Mouse (Mus musculus) MEL (cell line): ENCODE measurements around the gene Brca2. TPM values are rescaled to one million over a fixed set of nuclear protein-coding genes. Genes with fewer than 3 reads are reported as not detected.
A peak's percentile ranks its signal among the peaks of the same experiment; 100 is the strongest.

Source experiments
- DNase-seq: peaks from one replicate; pipeline ENCODE4 v3.0.0; 2011; ENCODE audit warnings: low read depth, low spot score
- H3K27ac ChIP-seq: 2 replicates; pipeline ENCODE4 v1.5.1; 2012; ENCODE audit warnings: low read depth, mild to moderate bottlenecking, control low read depth, low read length, moderate library complexity; ENCODE audit not compliant: control insufficient read depth
- H3K27me3 ChIP-seq, 2 experiments: fragments of 150-350 bp in 1 of 2; sonication (generic) in 1 of 2; 2 replicates each; pipeline ENCODE4 v1.6.1; 2012; ENCODE audit warnings: low read length in 2 of 2, mild to moderate bottlenecking in 2 of 2, improper control_type of control experiment in 1 of 2, moderate library complexity in 1 of 2; ENCODE audit not compliant: insufficient read depth in 2 of 2, control insufficient read depth in 1 of 2
- H3K36me3 ChIP-seq, 2 experiments: 2 replicates each; pipeline ENCODE4 v1.6.1; 2012 to 2014; ENCODE audit warnings: low read length in 2 of 2, improper control_type of control experiment in 1 of 2, inconsistent platforms in 1 of 2, mild to moderate bottlenecking in 1 of 2; ENCODE audit not compliant: insufficient read depth in 2 of 2, control insufficient read depth in 1 of 2
- H3K4me1 ChIP-seq, 2 experiments: fragments of 150-350 bp in 1 of 2; sonication (generic) in 1 of 2; 2 replicates each; pipeline ENCODE4 v1.6.1; 2012; ENCODE audit warnings: low read length in 2 of 2, improper control_type of control experiment in 1 of 2, mild to moderate bottlenecking in 1 of 2; ENCODE audit not compliant: insufficient read depth in 2 of 2, control insufficient read depth in 1 of 2
- H3K4me3 ChIP-seq, 2 experiments: fragments of 150-350 bp in 1 of 2; sonication (generic) in 1 of 2; 2 replicates each; pipeline ENCODE4 v1.5.1; 2012; ENCODE audit warnings: low read depth in 2 of 2, low read length in 2 of 2, mild to moderate bottlenecking in 2 of 2, moderate library complexity in 2 of 2, control low read depth in 1 of 2, improper control_type of control experiment in 1 of 2; ENCODE audit not compliant: control insufficient read depth in 1 of 2, insufficient read depth in 1 of 2
- H3K79me2 ChIP-seq: 2 replicates; pipeline ENCODE4 v1.6.1; 2012; ENCODE audit warnings: mild to moderate bottlenecking, low read length, moderate library complexity; ENCODE audit not compliant: control insufficient read depth, poor library complexity, insufficient read depth
- H3K9ac ChIP-seq: 2 replicates; pipeline ENCODE4 v1.6.1; 2012; ENCODE audit warnings: low read depth, mild to moderate bottlenecking, control low read depth, low read length, moderate library complexity; ENCODE audit not compliant: control insufficient read depth, poor library complexity, severe bottlenecking
- H3K9me3 ChIP-seq: fragments of 150-350 bp; sonication (generic); replicated peaks from 2 replicates; pipeline ENCODE4 v1.6.1; 2012; ENCODE audit warnings: mild to moderate bottlenecking, low read length, improper control_type of control experiment, moderate library complexity; ENCODE audit not compliant: insufficient read depth
- BHLHE40 ChIP-seq: IDR thresholded peaks from 2 replicates; pipeline ENCODE4 v1.6.1; 2012; ENCODE audit warnings: low read depth, mild to moderate bottlenecking, inconsistent platforms, low read length, improper control_type of control experiment, borderline replicate concordance
- CHD2 ChIP-seq: IDR thresholded peaks from 2 replicates; pipeline ENCODE4 v1.6.1; 2011; ENCODE audit warnings: low read length, improper control_type of control experiment
- CTCF ChIP-seq, 3 experiments: IDR thresholded peaks in 2 of 3; conservative IDR thresholded peaks in 1 of 3; 2 replicates each; pipeline ENCODE4 v1.5.1; 2011 to 2012; ENCODE audit warnings: low read length in 3 of 3, low read depth in 2 of 3, mild to moderate bottlenecking in 2 of 3, improper control_type of control experiment in 1 of 3, inconsistent platforms in 1 of 3, mixed read lengths in 1 of 3, moderate library complexity in 1 of 3; ENCODE audit not compliant: control insufficient read depth in 1 of 3, insufficient read depth in 1 of 3, poor library complexity in 1 of 3, severe bottlenecking in 1 of 3
- E2F4 ChIP-seq: IDR thresholded peaks from 2 replicates; pipeline ENCODE4 v1.6.1; 2011; ENCODE audit warnings: low read depth, low read length, improper control_type of control experiment, borderline replicate concordance
- ELF1 ChIP-seq: IDR thresholded peaks from 2 replicates; pipeline ENCODE4 v1.6.1; 2014; ENCODE audit warnings: low read depth, mild to moderate bottlenecking, inconsistent platforms, low read length, improper control_type of control experiment, moderate library complexity
- ETS1 ChIP-seq: IDR thresholded peaks from 2 replicates; pipeline ENCODE4 v1.6.1; 2012; ENCODE audit warnings: low read depth, mild to moderate bottlenecking, inconsistent platforms, low read length, improper control_type of control experiment, moderate library complexity
- GABPA ChIP-seq: IDR thresholded peaks from 2 replicates; pipeline ENCODE4 v1.6.1; 2012; ENCODE audit warnings: low read depth, mild to moderate bottlenecking, inconsistent platforms, low read length, improper control_type of control experiment, moderate library complexity
- HCFC1 ChIP-seq: IDR thresholded peaks from 2 replicates; pipeline ENCODE4 v1.6.1; 2012; ENCODE audit warnings: low read depth, mild to moderate bottlenecking, inconsistent platforms, low read length, improper control_type of control experiment, moderate library complexity
- JUND ChIP-seq: IDR thresholded peaks from 2 replicates; pipeline ENCODE4 v1.6.1; 2011; ENCODE audit warnings: low read depth, mild to moderate bottlenecking, improper control_type of control experiment, low read length
- KAT2A ChIP-seq: conservative IDR thresholded peaks from 2 replicates; pipeline ENCODE4 v1.6.1; 2012; ENCODE audit warnings: low read depth, low read length, improper control_type of control experiment, inconsistent platforms
- MAFK ChIP-seq: IDR thresholded peaks from 2 replicates; pipeline ENCODE4 v1.6.1; 2011; ENCODE audit warnings: low read depth, mild to moderate bottlenecking, low read length, improper control_type of control experiment, borderline replicate concordance
- MAX ChIP-seq: IDR thresholded peaks from 2 replicates; pipeline ENCODE4 v1.6.1; 2011; ENCODE audit warnings: low read length, improper control_type of control experiment
- MAZ ChIP-seq: IDR thresholded peaks from 2 replicates; pipeline ENCODE4 v1.6.1; 2012; ENCODE audit warnings: low read depth, mild to moderate bottlenecking, inconsistent platforms, low read length, improper control_type of control experiment
- MXI1 ChIP-seq: IDR thresholded peaks from 2 replicates; pipeline ENCODE4 v1.6.1; 2011; ENCODE audit warnings: mild to moderate bottlenecking, low read depth, low read length, improper control_type of control experiment
- MYB ChIP-seq: IDR thresholded peaks from 2 replicates; pipeline ENCODE4 v1.6.1; 2011; ENCODE audit warnings: mild to moderate bottlenecking, low read depth, low read length, improper control_type of control experiment
- NELFE ChIP-seq: IDR thresholded peaks from 2 replicates; pipeline ENCODE4 v1.6.1; 2011; ENCODE audit warnings: low read depth, low read length, improper control_type of control experiment
- POLR2AphosphoS2 ChIP-seq: IDR thresholded peaks from 2 replicates; pipeline ENCODE4 v1.6.1; 2011; ENCODE audit warnings: low read length, improper control_type of control experiment
- RAD21 ChIP-seq: IDR thresholded peaks from 2 replicates; pipeline ENCODE4 v1.6.1; 2011; ENCODE audit warnings: mild to moderate bottlenecking, low read depth, low read length, improper control_type of control experiment
- RCOR1 ChIP-seq: IDR thresholded peaks from 2 replicates; pipeline ENCODE4 v1.6.1; 2012; ENCODE audit warnings: low read depth, mild to moderate bottlenecking, inconsistent platforms, low read length, improper control_type of control experiment
- SIN3A ChIP-seq: IDR thresholded peaks from 2 replicates; pipeline ENCODE4 v1.6.1; 2012; ENCODE audit warnings: low read length, improper control_type of control experiment, inconsistent platforms
- TBP ChIP-seq: IDR thresholded peaks from 2 replicates; pipeline ENCODE4 v1.8.0; 2011; ENCODE audit warnings: low read depth, low read length, improper control_type of control experiment
- TCF12 ChIP-seq: IDR thresholded peaks from 2 replicates; pipeline ENCODE4 v1.6.1; 2014; ENCODE audit warnings: low read depth, mild to moderate bottlenecking, inconsistent platforms, low read length, improper control_type of control experiment, moderate library complexity
- UBTF ChIP-seq: IDR thresholded peaks from 2 replicates; pipeline ENCODE4 v1.6.1; 2012; ENCODE audit warnings: low read depth, mild to moderate bottlenecking, inconsistent platforms, low read length, improper control_type of control experiment, moderate library complexity, borderline replicate concordance; ENCODE audit not compliant: insufficient read depth
- USF1 ChIP-seq: IDR thresholded peaks from 2 replicates; pipeline ENCODE4 v1.6.1; 2014; ENCODE audit warnings: low read depth, mild to moderate bottlenecking, inconsistent platforms, low read length, improper control_type of control experiment, moderate library complexity
- USF2 ChIP-seq, 2 experiments: IDR thresholded peaks; 2 replicates each; pipeline ENCODE4 v1.6.1; 2011 to 2012; ENCODE audit warnings: improper control_type of control experiment in 2 of 2, low read length in 2 of 2, borderline replicate concordance in 1 of 2, inconsistent platforms in 1 of 2, low read depth in 1 of 2, mild to moderate bottlenecking in 1 of 2; ENCODE audit not compliant: insufficient read depth in 1 of 2
- ZKSCAN1 ChIP-seq: IDR thresholded peaks from 2 replicates; pipeline ENCODE4 v1.6.1; 2012; ENCODE audit warnings: low read depth, mild to moderate bottlenecking, inconsistent platforms, low read length, improper control_type of control experiment, moderate library complexity
- ZMIZ1 ChIP-seq: IDR thresholded peaks from 2 replicates; pipeline ENCODE4 v1.6.1; 2012; ENCODE audit warnings: low read depth, mild to moderate bottlenecking, inconsistent platforms, low read length, improper control_type of control experiment, moderate library complexity
- ZNF384 ChIP-seq: IDR thresholded peaks from 2 replicates; pipeline ENCODE4 v1.6.1; 2012; ENCODE audit warnings: low read depth, mild to moderate bottlenecking, inconsistent platforms, low read length, improper control_type of control experiment
- polyA plus RNA-seq, 2 experiments: library from polyadenylated mRNA; stranded (reverse) in 1 of 2; unstranded in 1 of 2; fragments of >175 nt in 1 of 2; fragments of >200 nt in 1 of 2; gene quantifications; 2 replicates each; pipeline versions ENCODE4 v1.2.1 to v1.2.4; 2012; ENCODE audit warnings: low replicate concordance in 2 of 2, low read depth in 1 of 2; ENCODE audit not compliant: insufficient read length in 2 of 2, insufficient read depth in 1 of 2, missing spikeins in 1 of 2
- total RNA-seq: library from RNA; depleted of rRNA; stranded (reverse); fragments of 300-350 nt; gene quantifications from 2 replicates; pipeline ENCODE4 v1.2.3, GENCODE M21; 2012

Gene Brca2
- total and polyA plus RNA-seq, 3 experiments, result 29.8 to 239 (median 53.4) TPM

GRCm38 (mm10) chr5:150594649-150595339 is 72.4 kb downstream of the Brca2 start:
- TF ChIP-seq ELF1 (no peak), ETS1 (no peak), USF2 (IDR thresholded peaks at IDR 0.05; ENCODE audit: borderline replicate concordance in 1 of 2, insufficient read depth in 1 of 2, low read depth in 1 of 2, low read length in 2 of 2) (no peak), CHD2 (no peak), UBTF (0 out of 2 replicates have a peak, but pooled peaks have one; percentile 7), MAFK (no peak), USF1 (no peak), E2F4 (no peak), RCOR1 (no peak), HCFC1 (0 out of 2 replicates have a peak, but pooled peaks have one; percentile 4), MAZ (no peak), MYB (no peak)
- H3K36me3 ChIP-seq, result peaks cover 0 to 25% of the 10 kb centered on the region in 2 experiments; a peak in 2 of 4 replicates
- peaks cover 16 to 19% of the 10 kb centered on the region in 2 experiments for H3K4me1 ChIP-seq
- peak overlapping the region; percentile 4; the same call in 1 of the 2 replicates for H3K27ac ChIP-seq
- peaks cover 10% of the 10 kb centered on the region; the same call in 1 of the 2 replicates for H3K79me2 ChIP-seq
- H3K4me3 ChIP-seq, result peak overlapping the region; percentile 62 to 80
- H3K27me3 ChIP-seq, result no peaks in the 10 kb centered on the region
- DNase-seq, result peak; percentile 66
- H3K9me3 ChIP-seq, result no peaks in the 10 kb centered on the region
- H3K9ac ChIP-seq, result peak overlapping the region; percentile 83

GRCm38 (mm10) chr5:150595366-150596016 is 73.1 kb downstream of the Brca2 start:
- Histone ChIP-seq H3K36me3 (peaks cover 0 to 25% of the 10 kb centered on the region in 2 experiments; a peak in 2 of 4 replicates), H3K27ac (peak overlapping the region; percentile 23; the same call in 1 of the 2 replicates), H3K9ac (peak overlapping the region; percentile 83), H3K4me3 (peak overlapping the region; percentile 33 to 80), H3K79me2 (peaks cover 10% of the 10 kb centered on the region; the same call in 1 of the 2 replicates), H3K9me3 (no peaks in the 10 kb centered on the region), H3K4me1 (peaks cover 16 to 19% of the 10 kb centered on the region in 2 experiments), H3K27me3 (no peaks in the 10 kb centered on the region)
- DNase-seq, result peak; percentile 80
- TF ChIP-seq RCOR1 (no peak), KAT2A (peak; percentile 42; the same call in 1 of the 2 replicates), ZNF384 (no peak), CTCF (IDR thresholded peaks at IDR 0.05 in 2 of 3, conservative IDR thresholded peaks at IDR 0.05 in 1 of 3; ENCODE audit: control insufficient read depth in 1 of 3, insufficient read depth in 1 of 3, low read depth in 2 of 3, low read length in 3 of 3, poor library complexity in 1 of 3, severe bottlenecking in 1 of 3) (no peak), TCF12 (peak; percentile 39; the same call in 1 of the 2 replicates), BHLHE40 (peak; percentile 39; the same call in 1 of the 2 replicates), GABPA (no peak), ZKSCAN1 (0 out of 2 replicates have a peak, but pooled peaks have one; percentile 8), MAX (peak; percentile 88), NELFE (peak; percentile 44; the same call in 1 of the 2 replicates), SIN3A (peak; percentile 81), MXI1 (peak; percentile 86), MAZ (no peak), POLR2AphosphoS2 (no peak), MAFK (no peak), E2F4 (peak; percentile 70; the same call in 1 of the 2 replicates), ETS1 (0 out of 2 replicates have a peak, but pooled peaks have one; percentile 25), RAD21 (no peak), TBP (peak; percentile 56; the same call in 1 of the 2 replicates), JUND (no peak), ZMIZ1 (peak; percentile 61; the same call in 1 of the 2 replicates)
